In the genomic region with DNA sequence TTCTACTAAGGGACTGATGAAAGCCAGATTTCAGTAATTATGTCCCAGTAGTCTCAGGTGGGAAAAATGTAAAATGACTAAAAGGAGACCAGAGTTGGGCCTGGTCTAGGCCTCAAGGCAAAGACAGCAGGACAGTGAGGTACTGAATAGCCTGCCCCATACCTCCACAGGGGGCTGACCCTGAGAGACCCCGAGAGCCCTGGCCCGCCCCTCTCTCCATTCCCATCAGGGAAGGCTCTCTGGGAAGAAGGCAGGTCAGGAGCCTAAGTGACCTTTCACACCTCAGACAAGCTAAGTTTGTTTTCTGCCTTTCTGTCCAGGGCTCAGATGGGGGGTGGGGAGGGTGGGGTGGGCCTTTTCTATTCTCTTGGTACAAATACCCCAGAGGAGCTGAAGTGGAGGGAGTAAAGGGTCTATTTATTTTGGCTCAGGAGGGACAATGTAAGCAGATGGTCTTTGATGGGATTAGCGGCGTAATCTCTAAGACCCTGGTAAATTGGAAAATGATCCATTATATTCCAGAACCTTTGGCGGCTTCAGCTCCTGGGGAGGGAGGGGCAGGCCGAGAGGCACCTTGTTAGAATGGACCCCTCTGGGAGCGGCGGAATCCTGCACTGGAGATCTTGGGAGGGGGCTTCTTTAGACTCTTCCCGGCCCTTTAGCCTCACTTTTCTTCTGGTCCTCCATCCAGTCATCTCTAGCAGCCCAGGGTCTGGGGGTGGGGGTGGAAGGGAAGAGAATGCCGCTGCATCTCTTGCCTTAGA, we compare ENCODE assay signal across 16 mouse cellular contexts. TPM values are rescaled to one million over a fixed set of nuclear protein-coding genes. Genes with fewer than 3 reads are reported as not detected.
A peak's percentile ranks its signal among the peaks of the same experiment; 100 is the strongest.
DNase-seq lines count a peak whose midpoint lies in the region; ATAC-seq lines count a peak whose summit lies in the region.
"Had no signal": no experiment of that assay in that cellular context is flagged by ENCODE, and none has a peak within 500 bp of the region (broad histone marks: within the 10 kb centered on the region; RNA-seq: fewer than 3 reads in every experiment).

No protein-coding gene starts in this region.

- peaks cover 48% of the 10 kb centered on the region for H3K4me1 ChIP-seq in hindbrain, embryonic 10.5 days (replicated peaks)
- H3K4me1 ChIP-seq in midbrain, embryonic 13.5 days (replicated peaks), result peaks cover 58% of the 10 kb centered on the region

- WGBS in hindbrain, embryonic 10.5 days, result 2% methylated on average over 10 of the region's 10 CpGs
- WGBS in midbrain, embryonic 13.5 days, result 4% methylated on average over 10 of the region's 10 CpGs

- DNase-seq in cerebellum, adult 9-10 months, result peak; percentile 26
- DNase-seq in cerebellum, adult 8-10 months, result no peak
- peak; percentile 52 for DNase-seq in hindbrain, embryonic 10.5 days (ENCODE audit: low spot score)
- DNase-seq in retina, embryonic 14.5 days (ENCODE audit: low spot score), result peak; percentile 21
- DNase-seq in right cerebral cortex, postnatal 25 days, result no peak
- DNase-seq in testis, postnatal 10 days (ENCODE audit: low spot score), result no peak
- DNase-seq: cerebellum, postnatal 14 days; heart, adult 11 months; kidney, postnatal 14 days; left cerebral cortex, postnatal 4 days; thymus, postnatal 14 days had no signal

- 0 out of 2 replicates have a peak overlapping the region, but pooled peaks have one; percentile 42 for H3K9ac ChIP-seq in midbrain, embryonic 13.5 days (replicated peaks)
- H3K9ac ChIP-seq: embryonic facial prominence, embryonic 15.5 days; intestine, embryonic 15.5 days; liver, embryonic 12.5 days had no signal

- H3K4me3 ChIP-seq in hindbrain, embryonic 10.5 days, result no peak overlapping the region
- H3K4me3 ChIP-seq in midbrain, embryonic 13.5 days (replicated peaks), result 0 out of 2 replicates have a peak overlapping the region, but pooled peaks have one; percentile 1
- H3K4me3 ChIP-seq: embryonic facial prominence, embryonic 15.5 days; intestine, embryonic 15.5 days; liver, embryonic 12.5 days had no signal

- H3K27me3 ChIP-seq in hindbrain, embryonic 10.5 days (ENCODE audit: insufficient read depth, poor library complexity, severe bottlenecking), result peaks cover 100% of the 10 kb centered on the region
- peaks cover 87% of the 10 kb centered on the region for H3K27me3 ChIP-seq in midbrain, embryonic 13.5 days

- peak overlapping the region; percentile 34 for H3K4me2 ChIP-seq in midbrain, embryonic 13.5 days (replicated peaks)
- H3K4me2 ChIP-seq: embryonic facial prominence, embryonic 15.5 days; intestine, embryonic 15.5 days; liver, embryonic 12.5 days had no signal

- no peaks in the 10 kb centered on the region for H3K36me3 ChIP-seq in hindbrain, embryonic 10.5 days
- H3K36me3 ChIP-seq in midbrain, embryonic 13.5 days, result no peaks in the 10 kb centered on the region
- H3K36me3 ChIP-seq: embryonic facial prominence, embryonic 15.5 days; intestine, embryonic 15.5 days; liver, embryonic 12.5 days had no signal

- H3K9me3 ChIP-seq in hindbrain, embryonic 10.5 days, result peaks cover 3% of the 10 kb centered on the region; the same call in 1 of the 2 replicates
- H3K9me3 ChIP-seq in midbrain, embryonic 13.5 days, result 0 out of 2 replicates have a peak, but pooled peaks cover 4% of the 10 kb centered on the region
- H3K9me3 ChIP-seq: embryonic facial prominence, embryonic 15.5 days; intestine, embryonic 15.5 days; liver, embryonic 12.5 days had no signal

- peak; percentile 68 for ATAC-seq in midbrain, embryonic 13.5 days
- no peak for ATAC-seq in cerebellum, adult (ENCODE audit: insufficient number of reproducible peaks, low FRiP score, low TSS enrichment)
- ATAC-seq: intestine, embryonic 15.5 days; liver, embryonic 12.5 days had no signal

- H3K27ac ChIP-seq in hindbrain, embryonic 10.5 days, result peak overlapping the region; percentile 57; the same call in 1 of the 2 replicates
- peak overlapping the region; percentile 70 for H3K27ac ChIP-seq in midbrain, embryonic 13.5 days
- H3K27ac ChIP-seq: embryonic facial prominence, embryonic 15.5 days; intestine, embryonic 15.5 days; liver, embryonic 12.5 days had no signal

RNA-seq across cellular contexts. Expression of a gene that starts 55.8 kb away (rescaled TPM):
- polyA plus RNA-seq in hindbrain, embryonic 10.5 days (2016; fragmentation: Nextera tagmentation; extraction: Ambion mirVana), result 10.2 and 15.1 TPM in 2 replicates
- polyA plus RNA-seq in midbrain, embryonic 13.5 days (2015; fragmentation: Nextera tagmentation; extraction: Ambion mirVana), result 15.1 and 16.9 TPM in 2 replicates

RNA-seq across cellular contexts. Expression of a gene that starts 56.6 kb away (rescaled TPM):
- not detected in 2 replicates for polyA plus RNA-seq in hindbrain, embryonic 10.5 days (2016; fragmentation: Nextera tagmentation; extraction: Ambion mirVana)
- polyA plus RNA-seq in midbrain, embryonic 13.5 days (2015; fragmentation: Nextera tagmentation; extraction: Ambion mirVana), result 0.12 TPM in 1 of 2 replicates, not detected in the other

Comparison
In these comparisons a context has a peak if more than half of its experiments do, and no peak if none do; other contexts are left out.
1. DNase-seq: peak in cerebellum, adult 9-10 months (single experiment), hindbrain, embryonic 10.5 days (single experiment) and retina, embryonic 14.5 days (single experiment); none in cerebellum, adult 8-10 months (single experiment), right cerebral cortex, postnatal 25 days (single experiment) and testis, postnatal 10 days (single experiment).